Mouse (Mus musculus): ENCODE measurements around the gene Gm36864.
"Not testable (repeated sequence)": the region's sequence is repeated elsewhere in the genome, so short reads cannot be mapped to it uniquely, and the experiment has no call there.

Gene Gm36864

GRCm38 (mm10) chr7:44249248-44249647 is 13.3 kb downstream of the Gm36864 start:
- Histone ChIP-seq H3K27me3 (ENCODE audit: insufficient read depth, low read length) (no peaks in the 10 kb centered on the region), H3K4me1 (replicated peaks; ENCODE audit: low read depth, low read length) (peaks cover 60% of the 10 kb centered on the region), H3K9me3 (ENCODE audit: low read length) (no peaks in the 10 kb centered on the region), H3K36me3 (ENCODE audit: insufficient read depth, low read length) (peaks cover 63% of the 10 kb centered on the region), H3K4me3 (replicated peaks; ENCODE audit: low read length) (peak overlapping the region; percentile 35; the same call in 1 of the 2 replicates)
- TF ChIP-seq NANOG (IDR thresholded peaks at IDR 0.05; ENCODE audit: borderline replicate concordance, low read length) (no peak), POU5F1 (IDR thresholded peaks at IDR 0.05; ENCODE audit: borderline replicate concordance, low read length) (no peak), CTCF (conservative IDR thresholded peaks at IDR 0.05; ENCODE audit: low read length) (no peak)

GRCm38 (mm10) chr7:44250732-44251275 is 14.8 kb downstream of the Gm36864 start:
- peaks cover 60% of the 10 kb centered on the region for H3K4me1 ChIP-seq (replicated peaks; ENCODE audit: low read depth, low read length)
- 0 out of 2 replicates have a peak overlapping the region, but pooled peaks have one; percentile 7 for H3K4me3 ChIP-seq (replicated peaks; ENCODE audit: low read length)
- peaks cover 63% of the 10 kb centered on the region for H3K36me3 ChIP-seq (ENCODE audit: insufficient read depth, low read length)
- not testable (repeated sequence) for H3K27me3 ChIP-seq (ENCODE audit: insufficient read depth, low read length); H3K9me3 ChIP-seq (ENCODE audit: low read length)

GRCm38 (mm10) chr7:44253023-44253616 is 17.1 kb downstream of the Gm36864 start:
- no peaks in the 10 kb centered on the region for H3K9me3 ChIP-seq (ENCODE audit: low read length)
- H3K36me3 ChIP-seq (ENCODE audit: insufficient read depth, low read length), result peaks cover 58% of the 10 kb centered on the region
- TF ChIP-seq NANOG (IDR thresholded peaks at IDR 0.05; ENCODE audit: borderline replicate concordance, low read length) (no peak), POU5F1 (IDR thresholded peaks at IDR 0.05; ENCODE audit: borderline replicate concordance, low read length) (no peak), CTCF (conservative IDR thresholded peaks at IDR 0.05; ENCODE audit: low read length) (no peak)
- H3K4me3 ChIP-seq (replicated peaks; ENCODE audit: low read length), result no peak overlapping the region
- H3K27me3 ChIP-seq (ENCODE audit: insufficient read depth, low read length), result no peaks in the 10 kb centered on the region
- peaks cover 66% of the 10 kb centered on the region for H3K4me1 ChIP-seq (replicated peaks; ENCODE audit: low read depth, low read length)

GRCm38 (mm10) chr7:44254930-44255329 is 19.0 kb downstream of the Gm36864 start:
- Histone ChIP-seq H3K4me3 (replicated peaks; ENCODE audit: low read length) (no peak overlapping the region), H3K9me3 (ENCODE audit: low read length) (no peaks in the 10 kb centered on the region), H3K36me3 (ENCODE audit: insufficient read depth, low read length) (peaks cover 40% of the 10 kb centered on the region), H3K27me3 (ENCODE audit: insufficient read depth, low read length) (0 out of 2 replicates have a peak, but pooled peaks cover 3% of the 10 kb centered on the region), H3K4me1 (replicated peaks; ENCODE audit: low read depth, low read length) (peaks cover 47% of the 10 kb centered on the region)
- no peak for TF ChIP-seq NANOG (IDR thresholded peaks at IDR 0.05; ENCODE audit: borderline replicate concordance, low read length)
- no peak for TF ChIP-seq POU5F1 (IDR thresholded peaks at IDR 0.05; ENCODE audit: borderline replicate concordance, low read length)
- no peak for TF ChIP-seq CTCF (conservative IDR thresholded peaks at IDR 0.05; ENCODE audit: low read length)

- H3K9me3 ChIP-seq (ENCODE audit: low read length), result no peaks in the 10 kb centered on the region
- no peak within 1 kb of the TSS for H3K4me3 ChIP-seq (replicated peaks; ENCODE audit: low read length)
- peaks cover 10% of the 10 kb centered on the region; the same call in 1 of the 2 replicates for H3K27me3 ChIP-seq (ENCODE audit: insufficient read depth, low read length)
- peaks cover 48% of the 10 kb centered on the region for H3K4me1 ChIP-seq (replicated peaks; ENCODE audit: low read depth, low read length)
- TF ChIP-seq NANOG (IDR thresholded peaks at IDR 0.05; ENCODE audit: borderline replicate concordance, low read length), result no peak
- peaks cover 18% of the 10 kb centered on the region for H3K36me3 ChIP-seq (ENCODE audit: insufficient read depth, low read length)
Measured at GRCm38 (mm10) chr7:44257278-44257677, 21.3 kb downstream of the Gm36864 start, which contains the start of gene Acp4. TSS of gene Acp4 (minus strand) at chr7:44257378.

- Histone ChIP-seq H3K36me3 (ENCODE audit: insufficient read depth, low read length) (no peaks in the 10 kb centered on the region), H3K27me3 (ENCODE audit: insufficient read depth, low read length) (peaks cover 14% of the 10 kb centered on the region)
- TF ChIP-seq CTCF (conservative IDR thresholded peaks at IDR 0.05; ENCODE audit: low read length), result no peak
- TF ChIP-seq NANOG (IDR thresholded peaks at IDR 0.05; ENCODE audit: borderline replicate concordance, low read length), result no peak
- no peak for TF ChIP-seq POU5F1 (IDR thresholded peaks at IDR 0.05; ENCODE audit: borderline replicate concordance, low read length)
Measured at GRCm38 (mm10) chr7:44260410-44260809, 24.4 kb downstream of the Gm36864 start.

GRCm38 (mm10) chr7:44261147-44261546 is 25.2 kb downstream of the Gm36864 start, which contains the start of gene Gm15517:
TSS of gene Gm15517 (plus strand) at chr7:44261447.
- Histone ChIP-seq H3K4me3 (replicated peaks; ENCODE audit: low read length) (no peak within 1 kb of the TSS; the same call in 1 of the 2 replicates), H3K4me1 (replicated peaks; ENCODE audit: low read depth, low read length) (peaks cover 31% of the 10 kb centered on the region), H3K36me3 (ENCODE audit: insufficient read depth, low read length) (no peaks in the 10 kb centered on the region), H3K9me3 (ENCODE audit: low read length) (no peaks in the 10 kb centered on the region), H3K27me3 (ENCODE audit: insufficient read depth, low read length) (peaks cover 14% of the 10 kb centered on the region)
- TF ChIP-seq CTCF (conservative IDR thresholded peaks at IDR 0.05; ENCODE audit: low read length) (no peak), POU5F1 (IDR thresholded peaks at IDR 0.05; ENCODE audit: borderline replicate concordance, low read length) (no peak), NANOG (IDR thresholded peaks at IDR 0.05; ENCODE audit: borderline replicate concordance, low read length) (no peak)

More at GRCm38 (mm10) chr7:44260410-44260809, 24.4 kb downstream of the Gm36864 start:
- peaks cover 38% of the 10 kb centered on the region for H3K4me1 ChIP-seq (replicated peaks; ENCODE audit: low read depth, low read length)
- H3K4me3 ChIP-seq (replicated peaks; ENCODE audit: low read length), result no peak overlapping the region
- no peaks in the 10 kb centered on the region for H3K9me3 ChIP-seq (ENCODE audit: low read length)

- Histone ChIP-seq H3K4me1 (replicated peaks; ENCODE audit: low read depth, low read length) (peaks cover 35% of the 10 kb centered on the region), H3K9me3 (ENCODE audit: low read length) (no peaks in the 10 kb centered on the region), H3K36me3 (ENCODE audit: insufficient read depth, low read length) (no peaks in the 10 kb centered on the region), H3K4me3 (replicated peaks; ENCODE audit: low read length) (peak overlapping the region; percentile 69), H3K27me3 (ENCODE audit: insufficient read depth, low read length) (peaks cover 23% of the 10 kb centered on the region)
- TF ChIP-seq CTCF (conservative IDR thresholded peaks at IDR 0.05; ENCODE audit: low read length) (peak; percentile 96), NANOG (IDR thresholded peaks at IDR 0.05; ENCODE audit: borderline replicate concordance, low read length) (no peak)
Measured at GRCm38 (mm10) chr7:44262791-44263643, 27.0 kb downstream of the Gm36864 start.
